Comparison of ENCODE assay signal across 17 mouse cellular contexts in genomic region chr1:116184471-116184870, GRCm38 (mm10).
A peak's percentile ranks its signal among the peaks of the same experiment; 100 is the strongest.
DNase-seq lines count a peak whose midpoint lies in the region; ATAC-seq lines count a peak whose summit lies in the region.
"Had no signal": no experiment of that assay in that cellular context is flagged by ENCODE, and none has a peak within 500 bp of the region (broad histone marks: within the 10 kb centered on the region; RNA-seq: fewer than 3 reads in every experiment).

No protein-coding gene starts in this region.

- no peak overlapping the region for H3K4me3 ChIP-seq in kidney, embryonic 15.5 days (replicated peaks)
- H3K4me3 ChIP-seq: embryonic facial prominence, embryonic 10.5 days; forebrain, embryonic 13.5 days; heart, embryonic 13.5 days; hindbrain, embryonic 12.5 days had no signal

- no peak for ATAC-seq in kidney, embryonic 15.5 days (replicated peaks; ENCODE audit: low FRiP score)
- ATAC-seq: forebrain, embryonic 13.5 days; forebrain, postnatal 0 days; hindbrain, embryonic 16.5 days had no signal

- H3K9me3 ChIP-seq in kidney, embryonic 15.5 days (replicated peaks), result no peaks in the 10 kb centered on the region
- H3K9me3 ChIP-seq: embryonic facial prominence, embryonic 10.5 days; forebrain, embryonic 13.5 days; heart, embryonic 13.5 days; hindbrain, embryonic 12.5 days had no signal

- 88% methylated on average over 2 of the region's 2 CpGs for WGBS in kidney, embryonic 15.5 days

- DNase-seq in kidney, adult 18-20 months, result peak; percentile 6
- DNase-seq in brain, adult 2 months (ENCODE audit: low read depth, low spot score), result peak; percentile 45
- DNase-seq in kidney, adult 9 months, result peak; percentile 87
- DNase-seq in kidney, postnatal 25 days, result peak; percentile 35 to 62
- no peak for DNase-seq in layer of hippocampus, postnatal 10 days (ENCODE audit: low spot score in 2 of 2)
- DNase-seq in right cerebral cortex, adult 18-20 months, result no peak
- DNase-seq: adrenal gland, adult 2 months; adrenal gland, postnatal 25 days; forebrain, postnatal 0 days; gastrocnemius, postnatal 14 days; heart, postnatal 4 days had no signal

- H3K4me2 ChIP-seq in kidney, embryonic 15.5 days, result no peak overlapping the region
- H3K4me2 ChIP-seq: forebrain, embryonic 13.5 days; heart, embryonic 13.5 days; hindbrain, embryonic 12.5 days had no signal

- no peaks in the 10 kb centered on the region for H3K27me3 ChIP-seq in kidney, embryonic 15.5 days
- H3K27me3 ChIP-seq: forebrain, embryonic 13.5 days; heart, embryonic 13.5 days; hindbrain, embryonic 12.5 days had no signal

- no peaks in the 10 kb centered on the region for H3K36me3 ChIP-seq in kidney, embryonic 15.5 days
- H3K36me3 ChIP-seq: embryonic facial prominence, embryonic 10.5 days; heart, embryonic 13.5 days; hindbrain, embryonic 12.5 days had no signal

- no peak overlapping the region for H3K9ac ChIP-seq in kidney, embryonic 15.5 days
- H3K9ac ChIP-seq: forebrain, embryonic 13.5 days; forebrain, postnatal 0 days; heart, embryonic 13.5 days; hindbrain, embryonic 12.5 days had no signal

- no peaks in the 10 kb centered on the region for H3K4me1 ChIP-seq in kidney, embryonic 15.5 days
- H3K4me1 ChIP-seq: embryonic facial prominence, embryonic 10.5 days; forebrain, embryonic 13.5 days; heart, embryonic 13.5 days; hindbrain, embryonic 12.5 days had no signal

- H3K27ac ChIP-seq in kidney, embryonic 15.5 days, result no peak overlapping the region
- H3K27ac ChIP-seq: embryonic facial prominence, embryonic 10.5 days; forebrain, embryonic 13.5 days; heart, embryonic 13.5 days; hindbrain, embryonic 12.5 days had no signal

Comparison
In these comparisons a context has a peak if more than half of its experiments do, and no peak if none do; other contexts are left out.
1. DNase-seq: peak in kidney, adult 18-20 months (single experiment), brain, adult 2 months (single experiment), kidney, adult 9 months (single experiment) and kidney, postnatal 25 days (2 of 2); none in layer of hippocampus, postnatal 10 days (0 of 2) and right cerebral cortex, adult 18-20 months (single experiment).